Mouse (Mus musculus): ENCODE measurements around the gene Ebf3. TPM values are rescaled to one million over a fixed set of nuclear protein-coding genes. Genes with fewer than 3 reads are reported as not detected.

Ebf3 gene
- 0.19 and 0.63 TPM in 2 replicates for polyA plus RNA-seq (2012; ENCODE audit: insufficient read depth, insufficient read length, missing spikeins)

DNA sequence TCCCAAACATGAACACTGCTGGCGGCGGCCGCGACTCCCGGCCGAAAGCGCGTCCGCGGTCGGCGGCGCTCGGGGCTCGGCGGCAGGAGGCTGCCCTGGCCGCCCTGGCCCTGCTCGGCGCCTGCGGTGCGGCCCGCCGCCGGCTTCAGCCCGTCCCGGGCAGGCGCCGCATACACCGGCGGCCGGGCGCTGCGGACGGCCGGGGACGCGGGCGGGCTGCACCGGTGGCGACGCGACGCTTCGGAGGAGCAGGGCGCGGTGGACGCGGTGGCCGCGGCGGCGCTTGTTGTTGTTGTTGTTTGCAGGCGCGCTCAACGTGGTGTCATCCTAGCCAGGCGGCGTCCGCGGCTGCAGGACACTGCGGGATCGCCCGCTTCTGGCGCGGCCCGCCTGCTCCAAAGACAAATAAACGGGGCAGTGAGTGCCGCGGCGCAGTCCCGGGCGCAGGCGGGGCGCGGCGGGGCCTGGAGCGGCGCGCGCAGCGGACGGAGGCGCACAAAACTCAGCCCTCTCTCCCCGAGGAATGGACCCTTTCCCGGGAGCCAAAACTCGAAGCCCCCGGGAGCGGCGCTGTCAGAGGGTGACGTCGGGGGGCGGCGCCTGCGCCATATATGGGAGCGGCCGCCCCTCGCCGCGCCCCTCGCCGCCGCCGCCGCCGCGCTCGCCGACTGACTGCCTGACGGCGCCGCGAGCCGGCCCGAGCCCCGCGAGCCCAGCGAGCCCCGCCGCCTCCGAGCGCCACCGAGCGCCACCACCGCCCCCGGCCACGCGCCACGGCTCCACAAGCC is at the start of gene Ebf3:
Gene Ebf3, minus strand, starts transcription at position 542 of the 788 bp plus-strand sequence.
- TF ChIP-seq CTCF (IDR thresholded peaks at IDR 0.05; ENCODE audit: low read depth, low read length) (no peak), POLR2A (IDR thresholded peaks at IDR 0.05; ENCODE audit: borderline replicate concordance, low read depth, low read length) (no peak)
- H3K4me1 ChIP-seq (ENCODE audit: control insufficient read depth, insufficient read depth, low read length): peaks cover 7% of the 10 kb centered on the region
- no peak within 1 kb of the TSS for H3K27ac ChIP-seq (ENCODE audit: insufficient read depth, low read depth, low read length)
- H3K4me3 ChIP-seq (ENCODE audit: insufficient read depth, low read length): peak within 1 kb of the TSS; percentile 56

DNA sequence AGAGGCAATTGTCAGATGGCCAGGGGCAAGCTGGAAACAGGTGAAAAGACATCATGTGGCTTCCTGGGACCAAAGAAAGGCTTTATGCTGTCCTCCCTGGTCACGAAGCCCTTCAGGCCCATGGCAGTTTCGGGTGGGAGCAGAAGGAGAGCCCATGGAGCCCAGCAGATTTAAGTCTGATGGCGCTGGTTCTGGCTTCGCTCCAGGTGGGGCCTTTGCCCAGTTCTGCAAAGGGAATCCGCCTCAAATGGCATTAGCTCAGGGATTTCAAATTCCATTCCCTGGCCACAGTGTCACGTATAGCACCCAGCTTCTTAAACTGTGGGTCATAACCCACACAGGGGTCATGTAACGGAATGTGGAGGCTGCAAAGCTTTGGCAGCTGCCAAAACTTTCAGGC is 32.6 kb upstream of the Ebf3 start:
- Histone ChIP-seq H3K27ac (ENCODE audit: insufficient read depth, low read depth, low read length) (no peak overlapping the region), H3K4me3 (ENCODE audit: insufficient read depth, low read length) (no peak overlapping the region), H3K4me1 (ENCODE audit: control insufficient read depth, insufficient read depth, low read length) (no peaks in the 10 kb centered on the region)
- no peak for TF ChIP-seq POLR2A (IDR thresholded peaks at IDR 0.05; ENCODE audit: borderline replicate concordance, low read depth, low read length)
- TF ChIP-seq CTCF (IDR thresholded peaks at IDR 0.05; ENCODE audit: low read depth, low read length): no peak

DNA sequence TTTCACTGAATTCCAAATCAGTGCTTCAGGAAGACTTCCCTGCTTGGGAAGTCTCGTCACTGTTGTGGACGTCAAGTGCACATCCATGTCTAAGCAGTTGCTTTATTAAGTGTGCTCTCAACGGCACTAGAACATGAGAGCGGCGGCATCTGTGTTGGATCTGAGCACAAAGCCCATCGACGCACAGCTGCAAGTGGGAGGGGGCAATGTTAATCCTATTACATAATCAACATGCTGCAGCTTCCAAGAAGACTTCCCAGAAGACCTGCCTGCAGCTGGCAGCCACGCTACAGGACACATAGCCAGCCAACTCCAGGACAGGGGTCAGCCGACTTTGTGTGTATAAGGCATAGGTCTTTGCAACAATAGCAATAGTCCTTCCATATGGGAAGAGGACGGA is 31.8 kb upstream of the Ebf3 start:
- TF ChIP-seq POLR2A (IDR thresholded peaks at IDR 0.05; ENCODE audit: borderline replicate concordance, low read depth, low read length) (no peak), CTCF (IDR thresholded peaks at IDR 0.05; ENCODE audit: low read depth, low read length) (no peak)
- Histone ChIP-seq H3K4me3 (ENCODE audit: insufficient read depth, low read length) (no peak overlapping the region), H3K27ac (ENCODE audit: insufficient read depth, low read depth, low read length) (no peak overlapping the region), H3K4me1 (ENCODE audit: control insufficient read depth, insufficient read depth, low read length) (no peaks in the 10 kb centered on the region)

DNA sequence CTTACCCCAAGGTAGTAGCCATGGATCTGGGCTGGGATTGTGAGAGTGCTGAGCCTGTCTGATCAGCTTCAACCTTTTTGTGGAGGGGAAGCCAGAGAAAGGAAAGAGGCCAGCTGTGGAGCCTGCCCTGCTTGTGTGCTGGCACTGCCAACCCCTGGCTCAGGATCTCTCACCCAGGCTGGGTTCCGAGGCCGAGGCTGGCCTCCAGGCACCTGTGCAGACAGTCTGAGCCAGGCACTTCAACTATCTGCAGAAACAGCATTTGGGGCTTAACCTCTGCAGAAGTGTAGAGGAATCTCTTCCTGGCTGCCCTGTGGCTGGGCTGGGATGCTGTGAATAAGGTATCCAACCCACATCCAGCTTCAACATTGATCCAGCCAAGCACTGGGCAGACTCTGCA is 19.7 kb upstream of the Ebf3 start:
- Histone ChIP-seq H3K27ac (ENCODE audit: insufficient read depth, low read depth, low read length) (no peak overlapping the region), H3K4me3 (ENCODE audit: insufficient read depth, low read length) (no peak overlapping the region), H3K4me1 (ENCODE audit: control insufficient read depth, insufficient read depth, low read length) (no peaks in the 10 kb centered on the region)
- TF ChIP-seq CTCF (IDR thresholded peaks at IDR 0.05; ENCODE audit: low read depth, low read length): no peak
- no peak for TF ChIP-seq POLR2A (IDR thresholded peaks at IDR 0.05; ENCODE audit: borderline replicate concordance, low read depth, low read length)

DNA sequence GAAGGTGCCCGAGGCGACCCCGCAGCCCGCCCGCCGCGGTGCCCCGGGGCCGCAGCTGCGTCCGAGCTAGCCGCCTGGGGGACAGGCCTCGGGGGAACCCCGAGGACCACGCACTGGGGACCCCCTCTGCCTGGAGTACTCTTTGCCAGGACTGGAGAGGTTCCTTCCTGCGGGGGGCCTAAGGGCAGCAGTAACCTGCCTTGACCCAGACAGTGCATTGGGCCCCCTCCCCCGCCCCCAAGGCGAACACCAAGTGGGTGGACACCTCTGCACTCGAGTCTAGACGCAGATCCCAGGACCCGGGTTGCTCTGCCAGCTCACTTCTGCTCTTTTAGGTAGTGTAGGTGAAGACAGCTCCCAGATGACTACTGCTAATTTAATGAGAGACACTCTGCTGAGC is 8.7 kb upstream of the Ebf3 start:
- no peak overlapping the region for H3K4me3 ChIP-seq (ENCODE audit: insufficient read depth, low read length)
- TF ChIP-seq CTCF (IDR thresholded peaks at IDR 0.05; ENCODE audit: low read depth, low read length) (no peak), POLR2A (IDR thresholded peaks at IDR 0.05; ENCODE audit: borderline replicate concordance, low read depth, low read length) (no peak)
- no peak overlapping the region for H3K27ac ChIP-seq (ENCODE audit: insufficient read depth, low read depth, low read length)
- no peaks in the 10 kb centered on the region for H3K4me1 ChIP-seq (ENCODE audit: control insufficient read depth, insufficient read depth, low read length)

DNA sequence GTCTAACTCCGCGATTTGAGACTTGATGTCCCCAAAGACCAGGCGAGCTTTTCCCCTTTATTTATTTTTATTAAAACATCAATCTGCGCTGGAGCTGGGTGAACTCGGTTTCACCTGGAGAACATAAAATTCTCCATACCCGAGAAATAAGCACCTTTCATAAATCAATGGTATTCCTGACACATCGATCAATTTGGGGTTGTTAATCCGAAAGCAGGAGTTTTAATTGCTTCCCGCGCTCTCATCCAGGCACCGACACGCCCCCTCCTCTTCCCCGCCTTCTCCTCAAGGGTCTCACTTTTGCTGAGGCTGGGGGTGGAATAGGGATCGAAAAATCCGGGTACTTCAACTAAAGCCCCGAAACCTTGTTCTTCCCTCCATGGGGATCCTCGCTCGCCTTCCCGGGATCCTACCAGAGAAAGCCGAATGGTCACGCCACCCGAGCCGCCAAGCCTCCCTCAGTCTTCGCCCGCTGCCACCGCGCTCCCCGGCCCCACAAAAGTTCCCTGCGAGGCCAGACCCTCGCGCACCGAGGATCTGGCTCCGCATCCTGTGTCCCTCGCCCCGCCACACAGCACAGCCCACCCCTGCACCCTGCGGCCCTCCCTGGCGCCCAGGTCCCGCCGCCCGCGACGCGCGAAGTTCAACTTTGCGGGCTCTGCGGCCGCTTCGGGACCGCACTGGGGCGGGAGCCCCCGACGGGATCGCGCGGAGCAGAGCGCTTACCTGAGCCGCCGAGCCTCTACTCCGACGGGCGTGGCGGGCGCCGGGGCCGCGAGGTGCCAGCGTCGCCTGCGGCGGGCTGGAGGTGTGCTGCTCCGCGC is 7.9 kb upstream of the Ebf3 start:
- Histone ChIP-seq H3K4me3 (ENCODE audit: insufficient read depth, low read length) (no peak overlapping the region), H3K27ac (ENCODE audit: insufficient read depth, low read depth, low read length) (no peak overlapping the region), H3K4me1 (ENCODE audit: control insufficient read depth, insufficient read depth, low read length) (no peaks in the 10 kb centered on the region)
- TF ChIP-seq POLR2A (IDR thresholded peaks at IDR 0.05; ENCODE audit: borderline replicate concordance, low read depth, low read length) (no peak), CTCF (IDR thresholded peaks at IDR 0.05; ENCODE audit: low read depth, low read length) (no peak)

DNA sequence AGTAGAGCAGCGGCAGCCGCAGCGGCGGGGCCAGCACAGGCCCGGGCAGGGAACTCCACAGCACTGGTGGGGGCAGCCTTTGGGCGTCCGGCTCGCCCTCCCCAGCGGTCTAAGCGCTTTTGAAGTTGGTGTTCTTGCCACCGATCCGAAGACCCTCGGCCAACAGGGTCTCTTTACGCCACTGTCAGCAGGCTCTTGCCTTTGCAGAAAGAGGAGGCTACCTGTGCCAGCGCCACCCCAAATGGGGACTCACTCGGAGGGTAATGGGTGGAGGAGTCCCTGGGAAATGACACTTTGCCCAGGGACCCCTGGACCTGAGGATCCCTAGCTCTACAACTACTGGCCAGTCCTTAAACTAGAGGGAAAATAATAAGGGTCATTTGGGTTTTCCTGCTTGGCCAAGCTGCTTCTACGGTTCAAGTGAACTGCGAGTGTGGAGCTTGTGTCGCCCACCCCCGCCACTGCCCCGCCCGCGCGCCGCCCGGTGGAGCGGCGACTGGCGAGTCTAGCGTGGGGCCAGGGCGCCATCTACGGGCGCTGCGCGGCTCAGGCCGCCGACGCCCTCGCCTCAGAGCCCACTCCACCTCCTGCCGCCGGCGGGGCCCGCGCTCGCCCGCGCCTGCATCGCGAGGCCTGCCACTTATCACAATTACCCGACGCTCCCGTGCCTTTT is 7.0 kb upstream of the Ebf3 start:
- no peaks in the 10 kb centered on the region for H3K4me1 ChIP-seq (ENCODE audit: control insufficient read depth, insufficient read depth, low read length)
- TF ChIP-seq POLR2A (IDR thresholded peaks at IDR 0.05; ENCODE audit: borderline replicate concordance, low read depth, low read length) (no peak), CTCF (IDR thresholded peaks at IDR 0.05; ENCODE audit: low read depth, low read length) (peak; percentile 49; the same call in 1 of the 2 replicates)
- no peak overlapping the region for H3K27ac ChIP-seq (ENCODE audit: insufficient read depth, low read depth, low read length)
- H3K4me3 ChIP-seq (ENCODE audit: insufficient read depth, low read length): no peak overlapping the region

DNA sequence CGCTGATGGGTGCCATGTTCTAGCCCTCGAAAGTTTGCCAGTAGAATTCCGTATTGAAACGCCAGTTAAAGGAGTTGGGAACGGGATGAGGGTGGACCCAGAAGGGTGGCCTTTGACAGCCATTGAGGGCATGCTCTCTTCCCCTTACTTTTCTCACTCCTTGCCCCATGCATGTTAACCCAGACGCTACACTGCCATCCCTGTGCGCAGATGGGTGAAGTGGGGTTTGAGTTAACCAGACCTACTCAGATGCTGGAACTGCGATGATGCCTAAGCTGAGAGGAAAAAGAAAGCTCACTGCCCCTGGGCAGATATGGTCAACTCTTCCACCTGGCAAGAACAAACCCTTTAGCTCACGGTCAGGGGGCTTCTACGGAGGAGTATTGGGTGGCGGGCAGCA is 6.1 kb upstream of the Ebf3 start:
- no peak overlapping the region for H3K27ac ChIP-seq (ENCODE audit: insufficient read depth, low read depth, low read length)
- TF ChIP-seq POLR2A (IDR thresholded peaks at IDR 0.05; ENCODE audit: borderline replicate concordance, low read depth, low read length) (no peak), CTCF (IDR thresholded peaks at IDR 0.05; ENCODE audit: low read depth, low read length) (no peak)
- H3K4me3 ChIP-seq (ENCODE audit: insufficient read depth, low read length): no peak overlapping the region
- H3K4me1 ChIP-seq (ENCODE audit: control insufficient read depth, insufficient read depth, low read length): no peaks in the 10 kb centered on the region

DNA sequence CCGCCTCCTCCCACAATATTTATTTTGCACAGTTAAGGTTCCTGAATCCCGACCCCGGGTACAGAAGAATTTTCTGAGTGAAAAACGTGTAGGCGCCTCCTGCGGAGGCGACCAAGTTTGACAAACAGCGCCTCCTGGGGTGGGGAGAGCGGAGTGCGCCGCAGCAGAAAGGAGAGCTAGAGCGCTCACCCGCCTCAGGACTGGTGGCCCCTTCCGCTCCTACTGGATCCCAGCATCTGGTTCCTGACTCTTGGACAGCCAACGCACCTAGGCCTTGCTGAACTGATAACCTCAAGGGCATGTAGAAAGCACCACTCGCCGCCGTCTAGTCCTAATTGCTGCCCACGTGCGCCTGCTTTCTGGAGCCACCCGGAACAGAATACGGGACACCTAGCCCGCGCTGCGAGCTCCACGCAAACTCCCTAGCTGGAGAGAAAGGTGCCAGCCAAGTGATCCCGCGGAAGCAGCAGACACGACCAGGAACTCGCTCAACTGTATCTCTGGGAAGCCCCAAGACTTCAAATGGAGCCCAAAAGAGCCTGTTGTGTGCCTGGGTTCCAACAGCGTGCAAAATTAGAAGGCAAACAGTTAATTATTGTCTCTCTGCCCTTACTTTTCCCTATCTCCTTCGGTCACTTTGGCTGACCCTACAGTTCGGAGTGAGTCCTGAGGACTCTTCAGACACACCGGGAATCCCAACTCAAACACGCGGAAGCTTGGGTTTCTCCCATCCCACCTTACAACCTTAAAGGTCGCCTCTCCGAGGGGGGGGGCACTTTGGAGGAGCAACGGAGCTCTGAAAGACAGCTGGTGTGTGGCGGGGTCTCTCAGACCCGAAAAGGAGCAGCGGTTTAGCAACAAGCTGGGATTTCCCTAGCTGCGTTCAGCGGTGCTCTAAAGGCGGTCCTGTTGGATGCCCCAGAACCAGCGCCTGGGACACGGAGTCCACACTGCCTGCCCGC is 5.0 kb upstream of the Ebf3 start:
- no peaks in the 10 kb centered on the region for H3K4me1 ChIP-seq (ENCODE audit: control insufficient read depth, insufficient read depth, low read length)
- no peak for TF ChIP-seq POLR2A (IDR thresholded peaks at IDR 0.05; ENCODE audit: borderline replicate concordance, low read depth, low read length)
- TF ChIP-seq CTCF (IDR thresholded peaks at IDR 0.05; ENCODE audit: low read depth, low read length): peak; percentile 37; the same call in 1 of the 2 replicates
- H3K27ac ChIP-seq (ENCODE audit: insufficient read depth, low read depth, low read length): no peak overlapping the region
- no peak overlapping the region for H3K4me3 ChIP-seq (ENCODE audit: insufficient read depth, low read length)

Data from bone marrow macrophage, adult 2 months (primary cell).